Mouse (Mus musculus): ENCODE results near the gene Gm28048.

DNA sequence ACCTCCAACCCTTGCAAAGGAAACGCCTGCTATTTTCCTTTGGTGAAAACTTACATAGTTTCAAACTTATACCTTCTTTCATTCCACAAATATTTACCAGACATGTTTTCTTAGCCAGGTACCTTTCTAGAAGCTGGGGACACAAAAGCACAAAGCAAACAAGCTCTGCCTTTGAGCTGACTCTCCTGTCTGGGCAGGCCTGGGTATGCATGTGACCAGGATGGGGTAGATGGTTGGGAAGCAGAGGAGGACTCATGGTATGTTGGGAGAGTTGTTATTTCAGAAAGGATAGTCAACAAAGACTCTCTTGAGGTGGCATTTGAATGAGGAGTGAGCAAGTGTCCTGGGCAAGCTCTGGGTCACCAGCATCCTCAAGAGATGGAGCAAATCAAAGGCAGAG is 31.2 kb upstream of the Gm28048 start:
- no peak for TF ChIP-seq CTCF (IDR thresholded peaks at IDR 0.05)
- TF ChIP-seq EP300 (IDR thresholded peaks at IDR 0.05; ENCODE audit: insufficient read depth, low read depth, low read length), result no peak
- TF ChIP-seq POLR2A (IDR thresholded peaks at IDR 0.05; ENCODE audit: insufficient read depth, low read depth, low read length), result no peak
